Mouse (Mus musculus) gastrocnemius, adult 8-10 months (tissue): ENCODE results near the gene Caprin1. TPM values are rescaled to one million over a fixed set of nuclear protein-coding genes. Genes with fewer than 3 reads are reported as not detected.

Experiments
- DNase-seq, 2 experiments: peaks; one replicate each; pipeline ENCODE4 v3.0.0; 2022; ENCODE audit warnings: low spot score in 2 of 2
- total RNA-seq, 4 experiments: library from RNA; stranded (reverse); gene quantifications; 2 replicates each; pipeline ENCODE4 v1.2.4; 2022

Gene Caprin1
- total RNA-seq, 4 experiments from 2014 or later, result 75.5 to 94.5 (median 78.7) TPM

GRCm38 (mm10) chr2:103796861-103797466 lies 485 bp downstream of the Caprin1 start:
- DNase-seq, result peak; percentile 67 to 74

- peak; percentile 13 to 38 for DNase-seq
Measured at GRCm38 (mm10) chr2:103796211-103796860, 1.1 kb downstream of the Caprin1 start.

GRCm38 (mm10) chr2:103795843-103796210 lies 1.6 kb downstream of the Caprin1 start:
- peak; percentile 19 to 36 for DNase-seq

- DNase-seq, result no peak
Measured at GRCm38 (mm10) chr2:103792009-103792408, 5.4 kb downstream of the Caprin1 start.

GRCm38 (mm10) chr2:103785735-103786134 lies 11.7 kb downstream of the Caprin1 start:
- DNase-seq, result no peak

- DNase-seq, result no peak
Measured at GRCm38 (mm10) chr2:103784621-103785020, 12.8 kb downstream of the Caprin1 start.

- no peak for DNase-seq
Measured at GRCm38 (mm10) chr2:103762492-103762891, 35.0 kb downstream of the Caprin1 start.

GRCm38 (mm10) chr2:103761993-103762392 lies 35.5 kb downstream of the Caprin1 start:
- DNase-seq, result no peak

- DNase-seq, result peak; percentile 96 to 97
Measured at GRCm38 (mm10) chr2:103760906-103761716, 36.3 kb downstream of the Caprin1 start, which contains the start of gene Nat10. TSS of gene Nat10 (minus strand) at chr2:103761270.

GRCm38 (mm10) chr2:103760421-103760820 lies 37.0 kb downstream of the Caprin1 start:
- no peak for DNase-seq

- DNase-seq, result no peak
Measured at GRCm38 (mm10) chr2:103755458-103756085, 41.9 kb downstream of the Caprin1 start.

GRCm38 (mm10) chr2:103754614-103755013 lies 42.8 kb downstream of the Caprin1 start:
- no peak for DNase-seq

- DNase-seq, result no peak
Measured at GRCm38 (mm10) chr2:103751771-103752170, 45.7 kb downstream of the Caprin1 start.

- DNase-seq, result no peak
Measured at GRCm38 (mm10) chr2:103749091-103749490, 48.4 kb downstream of the Caprin1 start.

- DNase-seq, result no peak
Measured at GRCm38 (mm10) chr2:103747891-103748290, 49.6 kb downstream of the Caprin1 start.

GRCm38 (mm10) chr2:103746761-103747160 lies 50.7 kb downstream of the Caprin1 start:
- DNase-seq, result no peak

GRCm38 (mm10) chr2:103746096-103746495 lies 51.4 kb downstream of the Caprin1 start:
- no peak for DNase-seq

GRCm38 (mm10) chr2:103745481-103745880 lies 52.0 kb downstream of the Caprin1 start:
- no peak for DNase-seq

- peak; percentile 20 to 22 for DNase-seq
Measured at GRCm38 (mm10) chr2:103743988-103744387, 53.5 kb downstream of the Caprin1 start.

- peak in 1 of 2 experiments; percentile 20 for DNase-seq
Measured at GRCm38 (mm10) chr2:103743536-103743935, 53.9 kb downstream of the Caprin1 start.

- DNase-seq, result no peak
Measured at GRCm38 (mm10) chr2:103742821-103743220, 54.6 kb downstream of the Caprin1 start.

GRCm38 (mm10) chr2:103731423-103731822 lies 66.0 kb downstream of the Caprin1 start:
- DNase-seq, result no peak
